Mouse (Mus musculus) lung, postnatal 0 days (tissue): ENCODE measurements around the gene Gm10277.
A peak's percentile ranks its signal among the peaks of the same experiment; 100 is the strongest.

Experiments used
- CTCF ChIP-seq: IDR thresholded peaks from 2 replicates; pipeline ENCODE4 v1.5.1; 2016; ENCODE audit warnings: antibody characterized with exemption, mild to moderate bottlenecking
- EP300 ChIP-seq: IDR thresholded peaks from 2 replicates; pipeline ENCODE4 v1.6.1; 2016; ENCODE audit warnings: antibody characterized with exemption, mild to moderate bottlenecking, control low read depth

DNA sequence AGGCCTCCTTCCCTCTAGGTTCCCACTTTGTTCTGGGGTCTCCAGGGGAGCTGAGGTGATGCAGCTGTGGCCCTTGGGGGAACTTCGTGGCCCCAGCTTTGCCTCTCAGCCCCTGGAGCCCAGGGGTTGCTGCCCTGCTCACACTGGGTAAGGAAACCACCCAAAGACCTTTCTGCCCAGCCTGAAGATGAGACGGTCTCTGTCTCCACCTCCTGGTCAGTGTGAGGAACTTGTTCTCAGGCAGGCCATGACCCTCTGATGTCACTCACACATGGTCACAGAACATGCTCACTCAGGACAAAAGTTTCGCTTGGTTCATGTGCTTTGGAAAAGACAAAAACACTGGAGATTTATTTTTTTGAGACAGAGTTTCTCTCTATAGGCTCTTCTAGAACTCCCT lies 28.5 kb upstream of the Gm10277 start:
- TF ChIP-seq CTCF (peak; percentile 98), EP300 (no peak)
